Mouse (Mus musculus): ENCODE measurements at regions not wholly inside any gene's neighbourhood (a gene's known extent, or its start where the extent isn't known, plus 50 kb on each side); places are given as distances from the start of the nearest gene placed in this dataset.

GRCm38 (mm10) chr12:58581811-58582572, 312.9 kb upstream of the Clec14a start:
- H3K9ac ChIP-seq (ENCODE audit: low read depth, low read length, severe bottlenecking): no peak overlapping the region
- no peaks in the 10 kb centered on the region for H3K27me3 ChIP-seq (ENCODE audit: control insufficient read depth, insufficient read depth, low read length)
- no peak overlapping the region for H3K4me3 ChIP-seq (replicated peaks; ENCODE audit: low read length)
- no peak for TF ChIP-seq POLR2A (IDR thresholded peaks at IDR 0.05; ENCODE audit: borderline replicate concordance, extremely low read depth, insufficient read depth, insufficient read length)
- H3K4me2 ChIP-seq (replicated peaks; ENCODE audit: low read depth, low read length, severe bottlenecking): no peak overlapping the region
- 89% methylated on average over 5 of the region's 5 CpGs for WGBS
- no peak overlapping the region for H3K27ac ChIP-seq (replicated peaks; ENCODE audit: low read depth, low read length)
- H3K36me3 ChIP-seq (ENCODE audit: control insufficient read depth, insufficient read depth, low read length): no peaks in the 10 kb centered on the region
- no peaks in the 10 kb centered on the region for H3K4me1 ChIP-seq (ENCODE audit: control insufficient read depth, insufficient read depth, low read length)
- DNase-seq (ENCODE audit: low spot score) (no peak), ATAC-seq (ENCODE audit: low FRiP score, low read depth) (no peak)
- no peaks in the 10 kb centered on the region for H3K9me3 ChIP-seq (ENCODE audit: control insufficient read depth, low read length)

- DNase-seq (ENCODE audit: low spot score) (no peak), ATAC-seq (ENCODE audit: low FRiP score, low read depth) (no peak)
- Histone ChIP-seq H3K4me3 (replicated peaks; ENCODE audit: low read length) (no peak overlapping the region), H3K27me3 (ENCODE audit: control insufficient read depth, insufficient read depth, low read length) (no peaks in the 10 kb centered on the region), H3K9me3 (ENCODE audit: control insufficient read depth, low read length) (no peaks in the 10 kb centered on the region), H3K36me3 (ENCODE audit: control insufficient read depth, insufficient read depth, low read length) (no peaks in the 10 kb centered on the region), H3K4me2 (replicated peaks; ENCODE audit: low read depth, low read length, severe bottlenecking) (no peak overlapping the region), H3K27ac (replicated peaks; ENCODE audit: low read depth, low read length) (no peak overlapping the region), H3K4me1 (ENCODE audit: control insufficient read depth, insufficient read depth, low read length) (no peaks in the 10 kb centered on the region), H3K9ac (ENCODE audit: low read depth, low read length, severe bottlenecking) (no peak overlapping the region)
- TF ChIP-seq POLR2A (IDR thresholded peaks at IDR 0.05; ENCODE audit: borderline replicate concordance, extremely low read depth, insufficient read depth, insufficient read length): no peak
- 100% methylated on average over 1 of the region's 1 CpGs for WGBS
These were observed 300.0 kb upstream of the Clec14a start for GRCm38 (mm10) chr12:58569056-58569455.

GRCm38 (mm10) chr12:58560840-58561239, 291.8 kb upstream of the Clec14a start:
- no peak for DNase-seq (ENCODE audit: low spot score)
- WGBS: 84% methylated on average over 5 of the region's 5 CpGs
- Histone ChIP-seq H3K9me3 (ENCODE audit: control insufficient read depth, low read length) (no peaks in the 10 kb centered on the region), H3K36me3 (ENCODE audit: control insufficient read depth, insufficient read depth, low read length) (no peaks in the 10 kb centered on the region), H3K4me2 (replicated peaks; ENCODE audit: low read depth, low read length, severe bottlenecking) (no peak overlapping the region), H3K27ac (replicated peaks; ENCODE audit: low read depth, low read length) (no peak overlapping the region), H3K9ac (ENCODE audit: low read depth, low read length, severe bottlenecking) (no peak overlapping the region), H3K4me1 (ENCODE audit: control insufficient read depth, insufficient read depth, low read length) (peaks cover 8% of the 10 kb centered on the region; the same call in 1 of the 2 replicates), H3K4me3 (replicated peaks; ENCODE audit: low read length) (no peak overlapping the region), H3K27me3 (ENCODE audit: control insufficient read depth, insufficient read depth, low read length) (no peaks in the 10 kb centered on the region)
- no peak for ATAC-seq (ENCODE audit: low FRiP score, low read depth)
- no peak for TF ChIP-seq POLR2A (IDR thresholded peaks at IDR 0.05; ENCODE audit: borderline replicate concordance, extremely low read depth, insufficient read depth, insufficient read length)

GRCm38 (mm10) chr12:58559833-58560232, 290.7 kb upstream of the Clec14a start:
- 40% methylated on average over 1 of the region's 1 CpGs for WGBS
- TF ChIP-seq POLR2A (IDR thresholded peaks at IDR 0.05; ENCODE audit: borderline replicate concordance, extremely low read depth, insufficient read depth, insufficient read length): no peak
- ATAC-seq (ENCODE audit: low FRiP score, low read depth): no peak
- Histone ChIP-seq H3K27me3 (ENCODE audit: control insufficient read depth, insufficient read depth, low read length) (no peaks in the 10 kb centered on the region), H3K4me3 (replicated peaks; ENCODE audit: low read length) (no peak overlapping the region), H3K36me3 (ENCODE audit: control insufficient read depth, insufficient read depth, low read length) (no peaks in the 10 kb centered on the region), H3K9ac (ENCODE audit: low read depth, low read length, severe bottlenecking) (no peak overlapping the region), H3K9me3 (ENCODE audit: control insufficient read depth, low read length) (no peaks in the 10 kb centered on the region), H3K27ac (replicated peaks; ENCODE audit: low read depth, low read length) (no peak overlapping the region), H3K4me1 (ENCODE audit: control insufficient read depth, insufficient read depth, low read length) (peaks cover 12% of the 10 kb centered on the region), H3K4me2 (replicated peaks; ENCODE audit: low read depth, low read length, severe bottlenecking) (no peak overlapping the region)
- DNase-seq (ENCODE audit: low spot score): no peak

DNA sequence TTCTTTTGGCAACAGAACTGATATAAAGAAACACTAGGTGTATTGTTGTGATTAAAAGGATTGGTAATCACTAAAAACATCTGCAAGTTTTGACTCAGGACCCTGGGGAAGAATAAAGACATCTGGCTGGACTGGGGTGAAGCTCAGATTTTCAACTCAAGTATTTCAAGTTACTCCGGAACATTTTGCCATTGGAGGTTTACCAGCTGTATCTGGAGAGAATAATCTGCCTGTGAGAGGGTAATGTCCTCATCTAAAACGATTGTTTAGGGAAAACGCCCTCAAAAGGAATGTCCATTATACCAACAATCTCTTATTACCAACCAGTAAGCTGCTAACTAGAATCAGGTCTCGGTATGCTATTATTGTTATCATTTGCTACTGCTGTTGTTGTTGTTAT, 288.2 kb upstream of the Clec14a start:
- WGBS: 45% methylated on average over 4 of the region's 4 CpGs
- no peak overlapping the region for H3K27ac ChIP-seq (replicated peaks; ENCODE audit: low read depth, low read length)
- H3K4me2 ChIP-seq (replicated peaks; ENCODE audit: low read depth, low read length, severe bottlenecking): no peak overlapping the region
- no peak for TF ChIP-seq POLR2A (IDR thresholded peaks at IDR 0.05; ENCODE audit: borderline replicate concordance, extremely low read depth, insufficient read depth, insufficient read length)
- DNase-seq (ENCODE audit: low spot score) (no peak), ATAC-seq (ENCODE audit: low FRiP score, low read depth) (no peak)
- H3K4me1 ChIP-seq (ENCODE audit: control insufficient read depth, insufficient read depth, low read length): peaks cover 17% of the 10 kb centered on the region
- H3K9ac ChIP-seq (ENCODE audit: low read depth, low read length, severe bottlenecking): no peak overlapping the region
- H3K36me3 ChIP-seq (ENCODE audit: control insufficient read depth, insufficient read depth, low read length): no peaks in the 10 kb centered on the region
- H3K4me3 ChIP-seq (replicated peaks; ENCODE audit: low read length): no peak overlapping the region
- no peaks in the 10 kb centered on the region for H3K9me3 ChIP-seq (ENCODE audit: control insufficient read depth, low read length)
- no peaks in the 10 kb centered on the region for H3K27me3 ChIP-seq (ENCODE audit: control insufficient read depth, insufficient read depth, low read length)

Data from limb, embryonic 14.5 days (tissue).